Mouse (Mus musculus) large intestine, adult 2 months (tissue): ENCODE results near the gene Akap2. TPM values are rescaled to one million over a fixed set of nuclear protein-coding genes. Genes with fewer than 3 reads are reported as not detected.

Experiments used
- DNase-seq: peaks from one replicate; pipeline ENCODE4 v3.0.0-alpha.2; 2012; ENCODE audit warnings: low read depth, low spot score
- WGBS: fragments of 180-500 bp; shearing (Covaris S2); methylation state at CpG from one replicate; pipeline ENCODE4 v1.1.7; 2018; 5-methylcytosine and 5-hydroxymethylcytosine counted together
- polyA plus RNA-seq: library from polyadenylated mRNA; depleted of rRNA; stranded (reverse); fragments of >200 nt; gene quantifications from 2 replicates; pipeline ENCODE4 v1.2.3, GENCODE M21; 2012

Akap2 gene
- polyA plus RNA-seq, 1 experiment, result 7.4 TPM

DNA sequence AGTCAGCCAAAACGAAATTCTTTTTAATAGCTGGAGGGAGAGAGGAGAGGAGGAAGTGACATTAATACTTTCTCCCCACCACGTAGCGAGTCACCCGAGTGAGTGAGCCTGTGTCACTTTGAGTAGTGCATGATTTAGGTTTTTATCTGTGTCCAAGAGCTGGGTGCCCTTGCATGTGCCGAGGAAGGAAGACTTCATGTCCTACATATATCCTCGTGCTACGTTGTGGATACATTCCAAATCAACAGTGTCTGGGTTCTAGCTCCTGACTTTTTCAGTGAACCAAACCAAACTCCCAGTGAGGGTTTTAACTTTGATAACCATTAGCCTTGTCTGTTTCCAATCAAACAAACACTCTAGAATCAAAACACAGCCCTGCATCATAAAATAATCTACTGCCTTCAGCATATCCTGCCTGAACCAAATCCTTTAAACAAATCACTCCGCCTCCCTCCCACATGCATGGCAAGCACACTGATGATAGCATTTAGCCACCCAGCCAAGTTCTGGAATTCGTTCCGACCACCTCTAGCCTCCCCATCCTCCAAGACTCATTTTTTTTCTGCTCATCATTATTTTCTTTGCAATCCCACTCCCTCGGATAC is 26.0 kb downstream of the Akap2 start:
- DNase-seq, result no peak
- 58% methylated on average over 11 of the region's 11 CpGs for WGBS

DNA sequence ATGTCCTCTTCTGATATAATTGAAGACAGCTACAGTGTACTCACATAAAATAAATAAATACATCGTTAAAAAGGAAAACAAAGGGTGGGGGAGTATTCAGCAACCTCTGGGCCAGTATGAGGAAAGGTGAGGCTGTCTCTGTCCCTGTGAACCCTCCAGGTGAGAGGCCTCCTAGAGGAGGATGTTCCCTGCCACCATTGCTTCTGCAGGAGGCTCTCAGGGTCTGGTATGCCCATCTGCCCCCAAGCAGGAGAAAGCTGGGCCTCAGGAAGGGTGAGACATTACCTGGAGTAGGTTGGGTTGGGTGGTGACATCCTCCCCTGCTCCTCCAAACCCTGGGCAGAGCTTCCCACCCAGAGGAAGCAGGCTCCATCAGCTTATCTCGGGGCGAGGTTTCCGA is 33.2 kb downstream of the Akap2 start:
- 23% methylated on average over 4 of the region's 4 CpGs for WGBS
- DNase-seq, result no peak

DNA sequence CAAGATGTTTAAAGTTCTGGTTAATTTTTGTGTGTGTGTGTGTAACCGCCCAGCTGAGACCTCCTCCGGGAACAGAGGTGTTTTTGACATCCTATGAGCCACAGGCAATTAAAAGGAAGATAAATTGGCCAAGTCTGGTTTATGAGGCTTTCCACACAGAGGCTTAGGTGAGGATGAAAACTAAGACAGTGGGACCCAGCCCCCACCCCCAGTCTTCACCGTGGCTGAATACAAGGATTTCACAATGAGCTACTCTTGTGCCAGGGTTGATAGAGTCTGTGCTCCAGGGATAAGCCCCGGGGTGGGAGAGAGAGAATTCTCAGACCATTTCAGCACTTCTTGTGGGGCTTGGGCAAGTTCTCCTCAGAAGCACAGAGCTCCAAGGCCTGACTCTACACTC is 33.6 kb downstream of the Akap2 start:
- WGBS, result 33% methylated on average over 4 of the region's 4 CpGs
- DNase-seq, result no peak

DNA sequence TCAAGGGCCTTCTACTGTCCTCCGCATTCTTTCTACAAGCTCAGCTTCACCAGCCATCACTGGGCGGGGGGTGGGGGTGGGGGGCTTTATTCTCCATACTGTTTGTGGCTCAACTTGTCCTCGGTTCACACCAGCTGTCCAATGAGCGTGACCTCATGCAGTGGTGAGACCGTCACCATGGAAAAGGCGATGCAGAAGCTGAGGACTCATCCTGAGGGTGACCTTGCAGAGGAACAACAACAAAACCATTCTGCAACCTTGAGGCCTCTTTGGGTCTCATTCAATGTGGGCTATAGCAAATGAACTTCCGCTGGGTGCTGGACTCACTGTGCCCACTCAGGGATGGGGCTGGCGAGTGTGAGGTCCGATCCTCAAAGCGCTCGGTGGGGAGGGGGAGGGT is 34.1 kb downstream of the Akap2 start:
- 89% methylated on average over 11 of the region's 11 CpGs for WGBS
- DNase-seq, result no peak

DNA sequence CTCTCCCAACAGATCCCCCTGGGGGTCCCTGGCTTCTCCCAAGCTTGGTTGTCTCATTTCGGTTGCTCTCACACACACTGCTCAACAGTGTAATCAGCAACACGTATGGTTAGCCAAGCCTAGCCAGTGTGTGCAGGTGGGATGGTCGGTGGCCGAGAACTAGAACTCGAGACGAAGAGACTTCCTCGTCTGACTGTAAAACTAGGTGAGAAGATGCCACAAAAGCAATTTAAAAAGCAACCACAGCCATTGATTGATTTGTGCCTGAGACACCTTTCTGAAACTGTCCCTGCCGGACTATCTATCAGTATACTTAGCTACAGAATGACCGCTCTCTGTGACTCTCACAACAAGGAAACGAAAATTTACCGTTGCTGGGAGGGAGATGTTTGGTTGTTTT is 37.6 kb downstream of the Akap2 start:
- DNase-seq, result no peak
- WGBS, result 84% methylated on average over 11 of the region's 11 CpGs

DNA sequence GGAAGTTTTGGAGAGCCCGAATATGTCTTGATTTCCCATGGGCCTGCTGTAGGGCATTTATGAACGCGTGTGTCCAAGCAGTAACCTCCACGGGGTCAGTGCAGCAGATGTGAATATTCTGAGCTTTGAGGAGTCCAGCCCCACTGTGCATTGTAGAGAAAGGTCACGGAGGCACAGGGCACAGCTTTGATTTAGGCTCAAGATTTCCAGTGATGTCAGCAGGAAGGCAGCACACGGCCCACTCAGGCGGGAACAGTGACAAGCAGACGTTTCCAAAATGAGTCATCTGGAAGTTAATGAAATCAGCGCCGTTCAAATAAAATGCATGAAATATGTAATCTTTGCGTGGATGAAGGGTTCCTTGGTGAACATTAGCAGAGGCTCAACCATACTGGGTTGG is 40.5 kb downstream of the Akap2 start:
- WGBS, result 58% methylated on average over 11 of the region's 11 CpGs
- no peak for DNase-seq

DNA sequence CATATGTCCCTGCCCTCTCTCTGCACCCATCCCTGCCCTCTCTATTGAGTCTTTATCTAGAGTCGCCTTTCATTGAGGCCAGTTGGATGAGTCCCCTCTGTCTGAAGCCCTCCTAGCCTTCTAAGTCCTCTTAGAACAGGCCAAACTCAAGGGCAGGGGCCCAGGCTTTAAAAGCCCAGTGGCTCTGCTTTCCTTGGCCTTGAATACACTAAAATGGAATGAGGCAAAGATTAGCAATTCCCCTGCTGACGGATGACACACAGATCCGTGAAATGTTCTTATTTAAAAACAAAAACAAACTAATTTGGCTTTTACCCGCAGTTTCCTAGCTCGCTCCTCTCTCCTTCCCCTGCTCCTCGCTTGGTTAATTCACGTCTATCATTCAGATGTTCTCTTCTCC is 45.0 kb downstream of the Akap2 start:
- no peak for DNase-seq
- WGBS, result 66% methylated on average over 7 of the region's 7 CpGs

DNA sequence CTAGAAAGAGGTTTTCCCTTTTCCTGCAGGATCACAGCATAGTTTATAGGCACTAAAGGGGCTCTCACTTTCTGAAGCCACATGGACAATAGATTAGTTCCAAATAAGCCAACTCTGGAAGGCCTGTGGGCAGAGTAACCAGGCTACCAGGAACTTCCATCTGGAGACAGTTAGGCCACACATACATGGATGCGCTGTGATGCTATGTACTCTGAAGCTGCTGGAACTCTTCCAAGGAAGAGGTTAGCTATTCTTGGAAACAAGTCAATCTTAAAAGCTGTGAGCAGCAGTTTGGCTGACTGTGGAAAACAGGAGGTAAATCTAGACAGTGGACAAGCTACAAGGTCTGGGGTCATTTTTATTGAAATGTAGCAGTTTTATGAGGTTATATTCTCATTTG is 46.9 kb downstream of the Akap2 start:
- no peak for DNase-seq
- WGBS, result 38% methylated on average over 1 of the region's 1 CpGs

DNA sequence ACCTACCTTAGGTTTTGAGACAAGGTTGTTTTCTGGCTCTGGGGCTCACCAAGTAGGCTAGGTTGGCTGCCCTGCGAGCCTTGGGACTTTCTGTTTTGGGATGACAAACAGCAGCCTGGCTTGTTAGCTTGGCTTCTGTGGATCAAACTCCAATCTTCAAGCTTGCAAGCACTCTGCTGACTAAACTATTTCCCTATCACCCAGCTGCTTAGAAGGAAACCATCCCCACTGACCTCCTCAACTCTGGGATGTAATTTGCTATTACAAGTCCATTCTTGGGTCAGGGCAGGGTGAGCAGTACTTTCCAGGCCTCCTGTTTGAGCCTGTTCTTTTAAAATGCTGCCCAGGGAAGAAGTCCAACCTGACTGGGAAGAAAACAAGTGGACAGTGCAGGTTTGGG is 47.5 kb downstream of the Akap2 start:
- no peak for DNase-seq
- WGBS, result 51% methylated on average over 1 of the region's 1 CpGs

DNA sequence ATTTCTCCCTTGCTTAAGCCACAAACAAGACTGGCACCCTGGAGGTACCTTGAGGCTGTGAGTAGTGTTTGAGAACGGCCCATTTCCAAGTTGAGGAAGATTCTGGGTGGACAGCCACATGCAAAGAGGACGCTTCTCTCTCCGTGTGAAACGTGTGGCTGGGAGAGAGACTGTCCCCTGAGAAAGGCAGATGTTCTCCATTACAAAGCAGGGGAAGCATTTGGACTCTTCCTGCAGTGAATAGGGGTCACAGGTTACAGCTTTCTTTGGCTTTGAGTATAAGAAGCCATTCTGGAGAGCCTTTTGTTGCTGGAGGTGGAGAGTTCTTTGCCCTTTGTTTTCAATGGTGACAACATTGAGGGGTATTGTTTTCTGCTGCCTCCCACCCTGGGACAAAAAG is 48.3 kb downstream of the Akap2 start:
- 72% methylated on average over 4 of the region's 4 CpGs for WGBS
- DNase-seq, result no peak

DNA sequence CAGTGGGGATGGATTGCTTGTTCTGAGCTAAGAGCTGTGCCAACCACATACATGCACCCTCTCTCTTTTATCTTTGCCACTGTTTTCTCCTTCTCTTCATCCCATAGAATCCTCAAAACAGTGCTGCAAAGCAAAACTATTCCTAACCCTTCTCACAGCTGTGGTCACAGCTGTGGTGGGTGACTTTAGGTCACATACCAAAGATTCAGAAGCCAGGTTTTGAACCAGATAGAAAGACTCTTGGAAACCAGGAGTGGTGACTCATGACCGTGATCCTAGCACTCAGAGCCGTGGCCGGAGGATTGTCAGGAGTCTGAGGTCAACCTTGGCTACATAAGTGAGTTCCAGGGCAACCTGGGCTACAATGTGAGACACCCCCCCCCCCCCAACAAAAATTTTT is 51.5 kb downstream of the Akap2 start:
- no peak for DNase-seq
- whole genome bisulfite sequencing, result 75% methylated on average over 3 of the region's 3 CpGs

DNA sequence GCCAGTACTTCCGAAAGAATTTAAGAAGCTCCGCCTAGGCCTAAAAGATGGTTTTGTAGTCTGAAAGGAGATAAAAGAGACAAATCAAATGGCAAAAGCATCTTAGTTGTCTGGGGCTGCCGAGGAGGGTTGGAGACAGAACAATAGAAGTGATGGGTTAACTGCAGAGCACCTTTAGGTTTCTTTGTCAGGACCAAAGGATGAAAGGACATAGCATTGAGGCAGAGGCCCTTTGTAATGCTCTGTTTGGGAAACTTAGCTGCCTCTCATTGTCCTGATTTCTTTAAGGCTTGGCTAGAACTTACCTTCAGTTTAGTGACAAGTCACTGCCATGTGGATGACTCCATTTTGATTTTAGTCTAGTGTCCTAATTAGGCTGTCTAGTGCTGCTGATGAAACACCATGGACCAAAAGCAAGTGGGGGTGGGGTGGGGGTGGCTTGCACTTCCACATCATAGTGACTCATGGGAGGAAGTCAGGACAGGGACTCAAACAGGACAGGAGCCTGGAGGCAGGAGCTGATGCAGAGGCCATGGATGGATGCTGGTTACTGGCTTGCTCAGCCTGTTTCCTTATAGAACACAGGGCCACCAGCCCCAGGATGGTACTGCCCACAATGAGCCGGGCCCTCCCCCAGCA is 52.8 kb downstream of the Akap2 start:
- no peak for DNase-seq
- WGBS, result 77% methylated on average over 4 of the region's 4 CpGs

DNA sequence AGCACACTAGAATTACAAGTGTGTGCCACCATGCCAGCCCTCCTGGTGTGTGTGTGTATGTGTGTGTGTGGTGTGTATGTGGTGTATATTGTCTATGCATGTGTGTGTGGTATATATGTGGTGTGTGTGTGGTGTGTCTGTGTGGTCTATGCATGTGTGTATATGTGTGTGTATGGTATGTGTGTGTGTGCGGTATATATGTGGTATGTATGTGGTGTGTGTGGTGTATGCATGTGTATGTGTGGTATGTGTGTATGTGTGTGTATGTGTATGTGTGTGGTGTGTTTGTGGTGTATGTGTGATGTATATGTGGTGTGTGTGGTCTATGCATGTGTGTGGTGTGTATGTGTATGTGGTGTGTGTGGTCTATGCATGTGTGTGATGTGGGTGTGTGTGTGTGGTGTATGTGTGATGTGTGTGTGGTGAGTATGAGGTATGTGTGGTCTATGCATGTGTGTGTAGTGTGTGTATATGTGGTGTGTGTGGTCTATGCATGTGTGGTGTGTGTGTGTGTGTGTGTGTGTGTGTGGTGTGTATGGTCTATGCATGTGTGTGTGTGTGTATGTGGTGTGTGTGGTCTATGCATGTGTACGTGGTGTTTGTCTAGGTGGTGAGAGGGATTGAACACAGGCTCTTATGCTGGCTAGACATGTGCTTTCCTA is 54.2 kb downstream of the Akap2 start:
- WGBS, result 90% methylated on average over 2 of the region's 2 CpGs
- DNase-seq, result no peak

DNA sequence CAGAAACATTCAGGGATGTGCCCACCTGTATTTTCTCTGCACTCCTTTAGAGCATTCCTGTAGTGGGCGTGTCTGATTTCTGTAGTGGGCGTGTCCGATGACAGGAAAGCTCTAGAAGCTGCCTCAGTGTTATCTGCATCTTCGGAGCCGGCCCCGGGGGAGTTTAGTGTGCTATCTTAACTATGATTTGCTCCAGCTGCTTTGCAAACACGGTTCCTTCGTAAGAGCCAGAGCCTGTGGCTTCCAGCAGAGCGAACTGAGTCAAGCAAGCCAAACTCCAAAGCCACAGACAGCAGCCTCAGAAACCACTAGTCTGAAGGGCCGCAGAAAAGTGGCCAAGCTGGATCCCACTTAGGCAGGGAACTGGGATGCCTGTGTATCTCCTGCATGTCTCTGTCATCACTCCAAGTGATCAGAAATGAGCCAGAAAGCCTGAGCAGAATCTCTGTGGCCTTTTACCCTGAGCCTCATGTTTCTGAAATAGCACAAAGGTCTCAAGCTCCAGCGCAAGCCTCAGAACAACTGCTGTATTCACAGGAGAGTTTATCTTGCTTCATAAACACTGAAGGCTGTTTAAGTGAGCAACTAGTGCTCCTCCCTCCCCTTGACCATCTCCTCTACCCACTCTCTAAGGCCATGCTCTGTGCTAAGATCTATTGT is 55.5 kb downstream of the Akap2 start:
- no peak for DNase-seq
- 27% methylated on average over 11 of the region's 11 CpGs for WGBS

DNA sequence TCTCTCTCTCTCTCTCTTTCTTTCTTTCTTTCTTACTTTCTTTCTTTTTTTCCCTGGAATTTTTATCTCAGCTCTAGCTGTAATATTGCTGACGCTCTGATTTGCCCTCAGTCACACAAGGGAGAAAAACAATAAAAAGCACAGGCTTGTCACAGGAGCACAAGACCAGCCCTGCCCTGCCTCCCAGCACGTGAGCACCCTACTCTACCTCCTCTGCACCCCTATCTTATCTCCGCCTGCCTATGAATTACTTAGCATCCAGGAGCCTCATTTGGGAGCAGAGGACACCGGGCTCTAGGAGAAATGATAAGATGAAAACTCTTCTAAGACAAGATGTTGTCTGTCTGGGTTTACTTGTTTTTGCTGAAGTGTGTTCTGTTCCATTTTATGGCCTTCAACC is 57.1 kb downstream of the Akap2 start:
- 52% methylated on average over 4 of the region's 4 CpGs for WGBS
- DNase-seq, result no peak

DNA sequence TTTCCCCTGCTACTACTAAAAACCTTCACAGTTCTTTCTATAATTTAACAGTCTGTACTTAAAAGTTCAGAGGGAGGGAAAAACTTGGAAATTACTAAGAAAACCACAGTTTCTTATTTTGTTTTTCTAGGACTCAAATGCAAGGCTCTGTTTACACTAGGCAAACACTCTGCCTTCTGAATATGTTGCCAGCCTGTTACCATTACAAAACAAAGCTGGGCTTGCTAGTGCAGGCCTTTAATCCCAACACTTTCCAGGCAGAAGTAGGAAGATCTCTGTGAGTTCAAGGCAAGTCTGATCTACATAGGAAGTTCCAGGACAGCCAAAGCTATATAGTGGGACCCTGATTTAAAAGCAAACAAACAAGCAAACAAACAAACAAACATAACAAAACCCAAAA is 58.1 kb downstream of the Akap2 start:
- DNase-seq, result no peak

DNA sequence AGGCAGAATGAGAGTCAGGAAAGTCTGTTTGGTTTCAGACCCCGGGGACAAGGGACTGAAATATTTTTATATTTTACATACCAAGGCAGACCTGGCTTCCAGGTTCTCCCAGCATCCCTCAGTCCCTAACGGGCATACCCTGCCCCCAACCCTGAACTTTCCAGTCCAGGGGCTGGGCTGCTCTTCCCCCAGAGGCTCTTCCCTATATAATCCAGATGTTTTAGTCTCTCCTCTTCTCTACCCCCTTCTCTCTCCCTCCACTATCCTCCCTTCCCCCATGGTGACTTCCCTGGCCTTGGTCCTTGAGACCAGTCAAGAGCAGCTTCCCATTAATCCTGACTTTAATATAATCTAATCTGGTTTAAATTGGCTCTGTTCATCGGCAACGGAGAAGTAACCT is 62.9 kb downstream of the Akap2 start:
- WGBS, result 47% methylated on average over 4 of the region's 4 CpGs
- no peak for DNase-seq

DNA sequence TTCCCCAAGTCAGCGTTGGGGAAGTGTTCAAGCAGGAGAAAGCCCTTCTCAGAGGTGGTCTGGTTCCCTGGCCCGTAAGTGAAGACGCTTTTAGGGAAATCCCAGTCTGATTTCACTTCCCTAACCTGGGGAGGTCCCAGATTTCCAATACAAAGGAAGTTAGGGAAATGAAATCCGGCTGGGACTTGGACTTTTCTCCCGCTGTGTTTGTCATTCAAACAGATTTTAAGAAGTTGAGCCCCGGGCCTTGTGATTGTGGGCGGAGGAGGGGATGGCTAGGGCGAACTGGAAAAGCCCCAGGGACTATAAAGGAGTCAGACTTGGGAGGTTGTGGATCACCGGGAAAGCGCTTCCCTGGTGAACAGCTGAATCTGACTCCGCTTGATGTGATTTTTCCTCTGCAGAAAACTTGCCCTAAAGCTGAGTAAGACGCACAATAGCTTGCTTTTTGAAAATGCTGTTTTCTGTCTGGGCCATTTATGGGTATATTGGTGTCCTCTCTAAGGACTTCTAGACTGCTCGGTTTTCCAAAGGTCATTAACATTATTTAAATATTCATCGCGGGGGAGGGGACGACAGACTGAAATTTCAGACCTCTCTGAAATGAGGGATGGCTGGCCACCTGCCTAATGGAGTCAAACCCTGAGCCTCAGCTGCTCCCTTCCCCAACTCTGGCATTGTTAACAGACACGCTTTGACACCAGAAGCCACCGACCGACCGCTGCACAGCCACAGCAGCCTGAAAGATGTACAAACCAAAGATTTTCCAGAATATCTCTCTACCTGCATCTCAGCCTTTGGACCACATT is 63.6 kb downstream of the Akap2 start:
- DNase-seq, result no peak
- WGBS, result 28% methylated on average over 20 of the region's 20 CpGs

DNA sequence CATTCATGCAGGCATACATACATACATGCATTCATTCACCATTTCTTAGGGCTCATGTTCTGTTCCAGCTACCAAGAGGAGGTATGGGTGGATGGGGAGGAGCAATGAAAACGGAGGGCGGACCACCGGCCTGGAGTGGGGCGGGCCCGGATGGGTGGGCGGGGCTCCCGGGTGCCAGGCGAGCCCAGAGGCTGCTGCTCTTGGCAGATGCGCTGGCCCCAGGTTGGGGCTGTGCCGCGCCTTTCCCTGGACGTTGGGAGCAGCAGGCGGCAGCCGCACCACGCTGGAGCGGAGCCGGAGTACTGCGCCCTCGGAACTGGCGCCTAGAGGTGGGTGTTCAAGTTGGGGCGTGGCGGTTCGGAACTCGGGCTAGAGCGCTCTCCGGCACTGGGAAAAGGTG is 64.5 kb downstream of the Akap2 start:
- DNase-seq, result no peak
- 1% methylated on average over 26 of the region's 26 CpGs for WGBS
